Mouse (Mus musculus): ENCODE results near the gene Lhfp. TPM values are rescaled to one million over a fixed set of nuclear protein-coding genes. Genes with fewer than 3 reads are reported as not detected.
"Not testable (repeated sequence)": the region's sequence is repeated elsewhere in the genome, so short reads cannot be mapped to it uniquely, and the experiment has no call there.

The Lhfp gene
- total and polyA plus RNA-seq, 3 experiments, result 51.4 to 79.4 (median 53.5) TPM

DNA sequence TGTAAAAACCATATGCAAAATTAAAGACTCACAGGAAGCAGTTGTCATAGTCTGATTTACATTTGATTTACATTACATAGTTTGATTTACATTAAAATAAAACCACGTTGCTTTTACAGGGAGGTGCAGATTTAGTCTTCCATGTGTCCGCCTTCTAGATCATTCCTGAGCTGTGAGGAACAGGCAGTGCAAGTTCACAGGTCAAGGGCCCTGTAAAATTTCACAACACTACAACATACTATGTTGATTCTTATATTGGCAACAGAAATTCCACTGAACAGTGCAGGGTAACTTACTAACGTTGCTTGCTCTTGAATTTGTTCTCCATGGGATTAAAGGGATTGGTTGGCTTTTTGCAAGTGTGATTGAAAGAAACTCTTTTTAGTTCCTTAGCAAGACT is 189.8 kb downstream of the Lhfp start:
- WGBS, result 63% methylated on average over 3 of the region's 3 CpGs
- H3K27me3 ChIP-seq (ENCODE audit: control insufficient read depth, insufficient read depth, low read length), result no peaks in the 10 kb centered on the region
- TF ChIP-seq POLR2A (IDR thresholded peaks at IDR 0.05; ENCODE audit: insufficient read depth, low read depth, low read length), result no peak
- TF ChIP-seq CTCF (IDR thresholded peaks at IDR 0.05), result no peak
- no peak for TF ChIP-seq EP300 (IDR thresholded peaks at IDR 0.05; ENCODE audit: insufficient read depth, low read depth, low read length)
- intact Hi-C loops (cut with DNase I), result no loop called here
- H3K4me3 ChIP-seq, result no peak overlapping the region
- no peaks in the 10 kb centered on the region for H3K79me2 ChIP-seq (replicated peaks; ENCODE audit: control insufficient read depth, insufficient read depth, low read length)
- no peaks in the 10 kb centered on the region; the same call in 1 of the 2 replicates for H3K36me3 ChIP-seq (ENCODE audit: control insufficient read depth, insufficient read depth, low read length)
- H3K4me1 ChIP-seq (ENCODE audit: control insufficient read depth, insufficient read depth, low read length), result peaks cover 4% of the 10 kb centered on the region
- no peak overlapping the region for H3K9ac ChIP-seq (ENCODE audit: low read depth, low read length)
- H3K27ac ChIP-seq, result no peak overlapping the region; the same call in 1 of the 2 replicates
- no peak for DNase-seq

DNA sequence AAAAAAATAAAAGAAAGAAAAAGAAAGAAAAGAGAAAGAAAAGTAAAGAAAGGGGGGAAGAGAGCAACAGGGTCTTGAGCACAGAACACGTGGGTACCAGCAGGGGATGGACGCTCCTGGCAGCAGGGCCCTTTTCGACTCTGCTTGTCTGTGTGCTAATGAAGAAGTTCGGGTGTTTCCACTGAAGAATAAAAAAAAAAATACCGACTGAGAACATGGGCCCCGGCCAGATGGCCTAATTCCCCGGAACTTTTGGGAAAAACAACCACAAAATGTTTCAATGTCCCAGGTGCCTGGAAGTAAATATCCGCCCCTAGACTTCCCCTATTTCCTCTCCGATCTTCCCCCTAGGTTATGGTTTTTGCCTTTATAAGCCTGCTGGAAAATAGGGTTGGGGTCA is 191.1 kb downstream of the Lhfp start:
- H3K27me3 ChIP-seq (ENCODE audit: control insufficient read depth, insufficient read depth, low read length); H3K79me2 ChIP-seq (replicated peaks; ENCODE audit: control insufficient read depth, insufficient read depth, low read length); H3K36me3 ChIP-seq (ENCODE audit: control insufficient read depth, insufficient read depth, low read length); H3K4me1 ChIP-seq (ENCODE audit: control insufficient read depth, insufficient read depth, low read length); H3K4me3 ChIP-seq; intact Hi-C loops (cut with DNase I); H3K9ac ChIP-seq (ENCODE audit: low read depth, low read length); H3K27ac ChIP-seq: not testable (repeated sequence)
- 84% methylated on average over 9 of the region's 9 CpGs for WGBS
- peak; percentile 32 to 44 for DNase-seq

DNA sequence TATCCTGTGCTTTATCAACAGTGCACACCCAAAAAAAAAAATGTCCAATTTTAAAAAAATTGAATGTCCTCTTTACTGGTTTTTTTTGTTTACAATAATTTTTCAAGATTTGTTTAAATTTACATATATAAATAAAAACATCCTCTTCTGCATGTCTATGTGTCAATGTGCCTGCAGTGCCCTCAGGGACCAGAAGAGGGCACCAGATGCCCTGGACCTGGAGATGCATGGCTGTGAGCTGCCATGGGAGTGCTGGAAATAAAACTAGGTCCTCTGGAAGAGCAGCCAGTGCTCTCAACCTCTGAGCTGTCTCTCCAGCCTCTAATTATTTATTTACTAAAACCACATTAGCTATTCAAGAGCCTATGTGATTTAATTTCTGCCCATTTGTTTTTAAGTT is 193.4 kb downstream of the Lhfp start:
- no peaks in the 10 kb centered on the region; the same call in 1 of the 2 replicates for H3K4me1 ChIP-seq (ENCODE audit: control insufficient read depth, insufficient read depth, low read length)
- H3K4me3 ChIP-seq, result no peak overlapping the region
- H3K79me2 ChIP-seq (replicated peaks; ENCODE audit: control insufficient read depth, insufficient read depth, low read length), result no peaks in the 10 kb centered on the region
- TF ChIP-seq CTCF (IDR thresholded peaks at IDR 0.05) (peak; percentile 63), POLR2A (IDR thresholded peaks at IDR 0.05; ENCODE audit: insufficient read depth, low read depth, low read length) (no peak), EP300 (IDR thresholded peaks at IDR 0.05; ENCODE audit: insufficient read depth, low read depth, low read length) (no peak)
- H3K36me3 ChIP-seq (ENCODE audit: control insufficient read depth, insufficient read depth, low read length), result no peaks in the 10 kb centered on the region
- DNase-seq, result peak in 1 of 2 experiments; percentile 26
- H3K27me3 ChIP-seq (ENCODE audit: control insufficient read depth, insufficient read depth, low read length), result no peaks in the 10 kb centered on the region
- no peak overlapping the region for H3K9ac ChIP-seq (ENCODE audit: low read depth, low read length)
- H3K27ac ChIP-seq, result no peak overlapping the region
- intact Hi-C loops (cut with DNase I), result no loop called here

DNA sequence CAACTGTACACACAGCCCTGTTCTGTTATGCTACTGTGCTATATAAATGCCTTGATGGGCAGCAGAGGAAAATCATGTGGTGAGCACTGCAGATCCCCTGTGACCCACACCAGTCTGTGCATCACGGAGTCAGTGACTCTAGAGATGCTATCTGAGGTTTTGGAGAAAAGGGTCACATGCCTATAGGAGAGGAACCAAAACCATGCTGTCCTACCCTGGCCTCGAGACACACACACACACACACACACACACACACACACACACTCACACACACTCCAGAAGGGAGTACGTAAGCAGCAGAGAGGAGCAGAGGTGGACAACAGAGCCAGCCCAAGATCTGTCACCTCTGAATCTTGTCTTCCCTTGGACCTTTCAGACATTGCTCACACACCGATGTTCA is 195.1 kb downstream of the Lhfp start:
- Histone ChIP-seq H3K27ac (no peak overlapping the region), H3K36me3 (ENCODE audit: control insufficient read depth, insufficient read depth, low read length) (no peaks in the 10 kb centered on the region), H3K79me2 (replicated peaks; ENCODE audit: control insufficient read depth, insufficient read depth, low read length) (no peaks in the 10 kb centered on the region), H3K4me1 (ENCODE audit: control insufficient read depth, insufficient read depth, low read length) (no peaks in the 10 kb centered on the region; the same call in 1 of the 2 replicates), H3K27me3 (ENCODE audit: control insufficient read depth, insufficient read depth, low read length) (no peaks in the 10 kb centered on the region), H3K4me3 (no peak overlapping the region), H3K9ac (ENCODE audit: low read depth, low read length) (no peak overlapping the region)
- DNase-seq, result no peak
- TF ChIP-seq CTCF (IDR thresholded peaks at IDR 0.05), result no peak
- no peak for TF ChIP-seq EP300 (IDR thresholded peaks at IDR 0.05; ENCODE audit: insufficient read depth, low read depth, low read length)
- no peak for TF ChIP-seq POLR2A (IDR thresholded peaks at IDR 0.05; ENCODE audit: insufficient read depth, low read depth, low read length)
- 85% methylated on average over 4 of the region's 4 CpGs for WGBS
- intact Hi-C loops (cut with DNase I), result no loop called here

DNA sequence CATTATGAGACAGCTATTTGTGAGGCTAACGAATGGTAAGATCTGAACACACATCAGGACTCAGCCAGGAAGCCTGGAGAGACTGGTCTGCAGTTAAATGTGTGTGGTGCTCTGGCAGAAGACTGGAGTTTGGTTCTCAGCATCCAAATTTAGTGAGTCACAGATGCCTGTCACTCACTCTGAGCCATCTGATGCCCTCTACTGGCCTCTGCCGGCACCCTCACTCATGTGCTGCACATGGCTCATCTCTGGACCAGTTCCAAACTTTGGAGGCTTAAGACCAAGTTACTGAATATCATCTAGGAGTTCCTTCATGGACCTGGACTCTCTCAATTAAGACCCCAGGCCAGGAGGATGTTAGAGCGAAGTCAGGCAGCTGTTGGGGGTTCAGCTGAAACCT is 198.8 kb downstream of the Lhfp start:
- TF ChIP-seq EP300 (IDR thresholded peaks at IDR 0.05; ENCODE audit: insufficient read depth, low read depth, low read length), result no peak
- peak; percentile 30; the same call in 1 of the 2 replicates for TF ChIP-seq CTCF (IDR thresholded peaks at IDR 0.05)
- Histone ChIP-seq H3K9ac (ENCODE audit: low read depth, low read length) (no peak overlapping the region), H3K36me3 (ENCODE audit: control insufficient read depth, insufficient read depth, low read length) (no peaks in the 10 kb centered on the region), H3K4me1 (ENCODE audit: control insufficient read depth, insufficient read depth, low read length) (no peaks in the 10 kb centered on the region; the same call in 1 of the 2 replicates), H3K27me3 (ENCODE audit: control insufficient read depth, insufficient read depth, low read length) (no peaks in the 10 kb centered on the region), H3K27ac (no peak overlapping the region), H3K79me2 (replicated peaks; ENCODE audit: control insufficient read depth, insufficient read depth, low read length) (0 out of 2 replicates have a peak, but pooled peaks cover 1% of the 10 kb centered on the region), H3K4me3 (no peak overlapping the region)
- DNase-seq, result peak in 1 of 2 experiments; percentile 12
- WGBS, result 87% methylated on average over 3 of the region's 3 CpGs
- intact Hi-C loops (cut with DNase I), result no loop called here

DNA sequence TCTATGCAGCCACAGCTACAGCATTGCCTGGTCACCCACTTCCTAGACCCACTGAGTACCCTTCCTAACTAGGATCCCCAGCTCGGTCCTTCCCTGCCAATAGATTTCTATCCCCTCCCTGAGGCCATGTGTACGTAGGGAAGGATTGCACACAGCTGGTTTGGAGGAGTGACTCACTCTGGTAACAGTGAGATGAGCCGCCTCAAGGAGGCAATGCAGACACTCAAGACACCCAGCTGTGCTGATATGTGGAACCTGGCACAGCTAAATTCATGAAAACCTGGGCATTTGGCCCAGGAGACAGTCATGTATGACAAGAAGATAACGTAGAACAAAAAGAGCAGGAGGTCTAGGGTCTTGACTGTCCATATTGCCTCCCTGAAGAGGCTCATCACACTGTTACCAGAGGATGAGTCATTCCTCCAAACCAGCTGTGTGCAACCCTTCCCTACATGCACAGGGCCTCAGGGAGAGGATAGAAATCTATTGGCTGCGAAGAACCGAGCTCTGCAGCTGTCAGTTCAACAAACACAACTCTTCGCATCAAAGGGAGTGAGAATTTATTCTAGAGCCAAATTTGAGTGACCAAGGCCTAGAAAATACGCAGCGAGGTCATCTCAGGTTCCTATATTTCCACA is 204.4 kb downstream of the Lhfp start:
- Histone ChIP-seq H3K4me1 (ENCODE audit: control insufficient read depth, insufficient read depth, low read length) (no peaks in the 10 kb centered on the region), H3K36me3 (ENCODE audit: control insufficient read depth, insufficient read depth, low read length) (no peaks in the 10 kb centered on the region), H3K27ac (no peak overlapping the region; the same call in 1 of the 2 replicates), H3K9ac (ENCODE audit: low read depth, low read length) (no peak overlapping the region), H3K27me3 (ENCODE audit: control insufficient read depth, insufficient read depth, low read length) (no peaks in the 10 kb centered on the region), H3K79me2 (replicated peaks; ENCODE audit: control insufficient read depth, insufficient read depth, low read length) (0 out of 2 replicates have a peak, but pooled peaks cover 1% of the 10 kb centered on the region), H3K4me3 (no peak overlapping the region)
- 74% methylated on average over 9 of the region's 9 CpGs for WGBS
- TF ChIP-seq POLR2A (IDR thresholded peaks at IDR 0.05; ENCODE audit: insufficient read depth, low read depth, low read length) (no peak), EP300 (IDR thresholded peaks at IDR 0.05; ENCODE audit: insufficient read depth, low read depth, low read length) (no peak), CTCF (IDR thresholded peaks at IDR 0.05) (no peak)
- peak in 1 of 2 experiments; percentile 48 for DNase-seq
- intact Hi-C loops (cut with DNase I), result loop anchor here (2.0 kb wide), 1 partner anchor 213 kb away; no protein-coding TSS in a partner anchor
